Mouse (Mus musculus) kidney, postnatal 14 days (tissue): ENCODE results near the gene Leprot.

Source experiments
- DNase-seq: peaks from one replicate; pipeline ENCODE4 v3.0.0; 2022; ENCODE audit warnings: mixed read lengths

Leprot gene

GRCm38 (mm10) chr4:101647196-101647905 lies at the start of gene Leprot:
Leprot (plus strand) TSS chr4:101647718.
- DNase-seq: peak; percentile 100

DNA sequence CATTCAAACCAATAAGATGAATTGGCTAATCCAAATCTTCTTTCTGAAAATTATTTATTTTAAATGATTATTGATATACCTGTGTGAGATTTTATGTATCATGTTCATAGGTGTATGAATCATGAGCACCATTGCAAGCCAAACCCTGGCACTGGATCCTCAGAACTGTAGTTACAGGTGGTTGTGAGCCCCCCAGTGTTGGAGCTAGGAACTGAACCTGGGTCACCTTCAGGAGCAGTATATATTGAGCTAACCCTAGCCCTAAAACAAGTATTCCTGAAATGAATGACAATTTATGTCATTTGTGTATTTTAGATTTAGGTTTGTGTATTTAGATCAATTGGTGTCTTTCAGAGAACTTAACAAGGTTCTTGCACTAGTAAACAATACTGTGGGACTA lies 45.8 kb upstream of the Leprot start:
- DNase-seq: peak; percentile 8

DNA sequence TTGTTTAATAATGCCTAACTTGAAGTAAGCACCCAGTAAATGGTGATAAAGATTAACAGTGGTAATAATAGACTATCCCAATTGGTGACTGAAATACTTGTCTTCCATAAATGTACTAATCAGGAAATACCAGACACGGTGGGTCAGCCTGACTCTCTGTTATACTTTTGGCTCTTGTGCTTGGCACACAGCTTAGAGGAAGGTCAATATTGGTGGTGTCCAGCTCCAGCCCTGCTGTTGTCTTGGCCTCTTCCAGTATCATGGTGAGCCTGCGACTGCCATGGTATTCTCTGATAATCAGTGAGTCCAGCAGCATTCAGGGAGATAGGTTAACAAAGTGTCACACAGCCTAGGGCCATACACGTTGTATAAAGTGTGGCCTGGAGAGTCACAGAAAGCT lies 43.9 kb upstream of the Leprot start:
- no peak for DNase-seq

- DNase-seq: no peak
Measured at GRCm38 (mm10) chr4:101616520-101616919, 31.0 kb upstream of the Leprot start.

DNA sequence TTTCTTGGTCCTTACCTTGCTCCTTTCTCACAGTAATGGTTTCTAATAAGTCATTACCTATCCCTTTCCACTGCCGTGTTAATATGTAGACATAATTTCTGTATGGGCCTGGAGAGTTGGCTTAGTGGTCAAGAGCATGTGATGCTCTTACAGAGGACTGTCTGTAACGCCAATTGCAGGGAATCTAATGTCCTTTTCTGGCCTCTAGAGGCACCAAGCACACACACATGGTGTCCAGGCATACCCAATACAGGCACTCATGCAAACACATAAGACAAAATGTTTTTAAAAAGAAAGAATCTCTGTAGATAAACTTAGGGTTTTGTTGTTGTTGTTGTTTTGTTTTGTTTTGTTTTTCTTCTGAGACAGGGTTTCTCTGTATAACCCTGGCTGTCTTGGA lies 29.8 kb upstream of the Leprot start:
- no peak for DNase-seq

GRCm38 (mm10) chr4:101620206-101620605 lies 27.3 kb upstream of the Leprot start:
- DNase-seq: no peak

DNA sequence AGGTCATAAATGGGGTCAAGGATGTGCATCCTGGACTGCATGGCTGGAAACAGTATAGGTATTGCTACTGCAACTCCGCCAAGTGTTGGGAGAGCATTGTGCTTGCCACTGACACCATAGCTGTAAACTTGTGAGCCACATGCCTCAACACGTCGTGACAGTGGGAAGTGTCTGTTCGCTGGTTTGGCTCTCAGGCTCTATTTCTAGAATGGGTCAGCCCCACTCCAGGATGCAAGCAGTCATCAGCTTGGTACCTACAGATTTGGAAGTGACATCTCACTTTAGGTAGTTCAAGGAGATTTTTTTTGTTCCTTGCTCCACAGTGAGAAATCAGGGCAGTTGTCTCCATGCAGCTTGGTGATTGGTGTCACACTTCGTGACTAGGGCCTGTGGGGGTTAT lies 26.3 kb upstream of the Leprot start:
- DNase-seq: no peak

DNA sequence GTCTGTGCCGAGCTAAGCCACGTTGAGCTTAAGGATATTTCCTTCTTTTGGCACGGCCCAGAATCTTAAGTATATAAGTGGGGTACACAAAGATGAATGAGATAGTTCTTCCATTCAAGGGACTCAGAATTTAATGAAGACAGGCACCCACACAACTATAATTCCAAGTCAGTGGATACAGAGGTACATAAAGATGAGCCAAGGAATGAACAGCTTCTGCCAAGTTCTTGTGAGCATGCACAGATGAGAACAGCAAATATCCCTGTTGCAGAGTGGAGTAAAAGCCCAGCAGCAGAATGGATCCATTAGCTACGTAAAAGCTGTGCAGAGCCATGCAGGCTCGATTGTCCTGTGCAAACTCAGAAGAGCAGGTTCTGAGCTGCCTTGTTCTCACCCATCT lies 22.2 kb upstream of the Leprot start:
- DNase-seq: no peak

DNA sequence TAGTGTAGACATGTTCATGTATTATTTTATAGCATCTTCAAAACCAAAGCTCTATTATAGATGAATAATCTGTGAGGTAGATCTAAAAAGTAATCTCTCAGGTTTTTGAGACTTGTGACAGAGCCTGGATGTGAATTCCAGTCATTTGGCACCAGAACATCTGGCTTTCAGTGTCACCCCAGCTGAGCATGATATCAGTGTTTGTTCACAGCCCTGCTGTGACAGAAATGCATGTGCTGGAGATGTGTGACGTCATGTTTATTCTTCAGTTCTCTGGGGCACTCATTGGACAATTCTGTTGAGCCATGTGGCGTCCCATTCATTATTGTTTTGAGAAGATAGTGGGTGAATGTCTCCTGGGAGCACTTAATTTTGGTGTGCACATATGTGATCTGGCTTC lies 11.9 kb upstream of the Leprot start:
- DNase-seq: no peak

DNA sequence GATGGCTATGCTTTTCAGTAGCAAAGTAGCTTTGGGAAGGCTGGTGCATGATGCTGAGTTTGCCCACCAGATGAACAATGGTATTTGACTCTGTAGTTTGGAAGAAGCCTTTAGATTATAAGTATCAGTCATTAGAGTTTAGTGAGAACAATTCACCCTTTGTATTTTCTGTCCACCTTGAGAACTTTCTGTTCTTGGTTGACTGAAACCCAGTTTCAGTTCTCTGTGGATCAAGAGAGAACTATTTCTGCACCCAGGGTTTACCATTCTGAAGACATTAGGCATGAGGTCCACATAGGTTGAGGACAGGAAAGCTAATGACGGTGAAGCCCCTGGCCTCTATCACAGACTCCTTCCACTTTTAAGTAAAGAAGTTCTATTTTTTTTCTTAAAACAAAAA lies 10.0 kb upstream of the Leprot start:
- no peak for DNase-seq

DNA sequence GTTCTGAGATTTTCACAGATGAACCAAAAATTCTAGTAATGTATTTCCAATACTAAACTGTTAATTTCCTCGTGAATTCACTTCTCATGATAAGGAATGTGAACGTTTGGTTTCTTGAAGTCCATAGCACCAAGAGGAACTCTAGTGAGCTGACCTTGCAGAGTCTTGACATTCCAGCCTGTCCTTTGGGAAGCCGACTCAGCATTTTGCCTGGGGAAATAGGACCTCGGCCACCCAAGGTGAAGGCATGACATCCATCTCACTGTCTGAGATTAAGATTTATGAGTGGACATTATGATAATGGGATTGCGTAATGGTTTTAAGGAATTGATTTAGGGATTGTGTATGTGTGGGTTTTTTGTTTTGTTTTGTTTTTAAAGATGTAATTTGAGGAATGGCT lies 6.9 kb upstream of the Leprot start:
- no peak for DNase-seq

DNA sequence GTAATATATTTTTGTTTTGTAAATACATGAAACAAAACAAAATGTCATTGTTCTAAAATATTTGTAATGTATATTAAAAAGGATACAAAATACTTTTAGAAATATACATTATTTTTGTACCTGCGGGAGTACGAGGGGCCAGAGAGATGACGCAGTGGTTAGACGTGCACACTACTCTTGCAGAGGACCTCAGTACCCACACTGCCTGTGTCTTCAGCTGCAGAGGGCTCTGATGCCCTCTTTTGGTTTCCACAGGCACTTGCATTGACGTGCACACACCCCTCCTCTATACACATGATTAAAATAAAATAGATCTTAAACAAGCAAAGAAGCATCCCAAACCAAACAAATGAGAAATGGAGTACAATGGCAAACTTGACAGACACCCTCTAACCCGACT lies 4.8 kb upstream of the Leprot start:
- DNase-seq: no peak

GRCm38 (mm10) chr4:101643216-101643615 lies 4.3 kb upstream of the Leprot start:
- no peak for DNase-seq

DNA sequence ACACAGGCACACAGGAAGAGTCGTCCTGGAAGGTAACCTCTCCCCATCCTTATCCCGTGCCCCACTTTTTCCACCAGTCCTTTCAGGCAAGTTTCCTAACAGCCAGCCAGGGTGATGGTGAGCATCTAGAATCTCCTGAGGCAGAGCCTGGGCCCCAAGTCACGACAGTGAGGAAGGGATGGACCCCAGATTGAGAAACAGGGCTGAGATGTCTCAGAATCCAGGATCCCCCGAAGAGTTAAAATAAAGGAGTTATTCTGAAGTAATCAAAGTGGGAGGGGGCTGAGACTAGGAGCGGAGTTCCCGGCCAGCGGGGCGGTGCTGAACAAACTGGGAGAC lies 692 bp upstream of the Leprot start:
- no peak for DNase-seq

- DNase-seq: no peak
Measured at GRCm38 (mm10) chr4:101647976-101648642, 591 bp downstream of the Leprot start.

GRCm38 (mm10) chr4:101648745-101649144 lies 1.2 kb downstream of the Leprot start:
- no peak for DNase-seq

GRCm38 (mm10) chr4:101650961-101651360 lies 3.4 kb downstream of the Leprot start:
- DNase-seq: no peak

DNA sequence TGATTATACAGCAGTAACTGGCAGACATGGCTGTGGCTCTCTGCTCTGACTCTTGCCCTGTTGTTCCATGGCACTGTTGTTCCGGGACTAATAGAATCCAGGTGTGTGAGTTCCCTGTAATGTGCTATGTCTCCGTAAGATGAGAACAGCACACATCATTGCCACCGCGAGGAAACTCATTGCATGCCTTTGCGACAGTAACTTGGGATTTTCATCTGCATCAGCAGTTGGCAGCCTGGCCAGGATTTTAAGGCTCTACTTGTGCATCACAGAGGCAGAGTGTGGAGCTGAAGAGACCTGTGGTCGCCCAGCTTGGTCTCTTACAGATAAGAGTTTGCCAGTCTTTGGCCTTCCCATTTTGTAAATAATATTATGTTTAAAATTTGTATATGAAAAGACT lies 6.7 kb downstream of the Leprot start:
- no peak for DNase-seq

GRCm38 (mm10) chr4:101654788-101655414 lies 7.4 kb downstream of the Leprot start:
- no peak for DNase-seq

GRCm38 (mm10) chr4:101655415-101655790 lies 7.9 kb downstream of the Leprot start:
- no peak for DNase-seq

DNA sequence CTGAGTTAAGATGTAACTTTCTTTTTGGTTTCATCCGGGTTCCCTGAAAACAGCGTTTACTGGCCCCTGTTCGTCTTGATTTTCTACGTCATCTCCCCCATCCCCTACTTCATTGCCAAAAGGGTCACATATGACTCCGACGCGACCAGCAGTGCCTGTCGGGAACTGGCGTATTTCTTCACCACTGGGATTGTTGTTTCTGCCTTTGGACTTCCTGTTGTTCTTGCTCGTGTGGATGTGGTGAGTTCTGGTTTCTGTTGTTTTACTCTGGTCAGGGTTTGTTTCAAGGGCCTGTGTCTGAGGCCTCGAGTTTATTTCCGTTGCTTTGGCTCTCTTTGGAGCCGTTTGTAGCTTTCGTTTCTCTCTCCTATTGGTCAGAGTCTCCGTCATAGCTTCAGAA lies 8.5 kb downstream of the Leprot start:
- peak; percentile 40 for DNase-seq

- no peak for DNase-seq
Measured at GRCm38 (mm10) chr4:101656956-101657570, 9.5 kb downstream of the Leprot start.

DNA sequence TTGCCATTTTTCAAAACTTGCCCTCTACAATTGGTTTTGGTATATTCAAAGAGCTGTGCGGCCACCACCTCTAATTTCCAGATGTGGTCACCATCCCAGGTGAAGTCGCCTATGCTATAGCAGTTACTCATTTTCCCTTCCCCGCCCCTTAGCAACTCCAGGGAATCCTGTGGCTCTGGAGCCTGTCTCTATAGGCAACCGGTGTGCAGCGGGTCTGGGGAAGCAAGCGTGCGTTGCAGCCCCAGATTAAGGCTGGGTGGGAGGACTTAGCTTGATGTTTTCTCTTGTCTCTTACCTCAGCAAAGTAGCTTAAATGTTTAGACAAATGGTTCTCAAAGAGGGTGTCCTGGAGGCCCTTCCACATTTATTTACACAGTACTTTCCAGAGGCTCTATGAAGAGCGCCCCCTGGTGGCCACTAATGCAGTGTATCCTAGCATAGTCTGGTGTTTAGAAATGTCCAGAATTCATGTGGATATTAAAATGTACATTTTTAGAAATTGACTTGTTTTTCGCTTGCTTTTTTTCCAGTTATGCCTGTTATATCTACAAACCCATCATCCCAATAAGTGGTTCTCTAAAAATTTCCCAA lies 16.7 kb downstream of the Leprot start:
- no peak for DNase-seq

- no peak for DNase-seq
Measured at GRCm38 (mm10) chr4:101664766-101665165, 17.2 kb downstream of the Leprot start.
